Mouse (Mus musculus) 3T3-L1 (cell line): Measurements from ENCODE around the gene Ppil3.

Experiments used
- DNase-seq: peaks from one replicate; pipeline ENCODE4 v3.0.0-alpha.2; 2015; ENCODE audit warnings: low read depth, low spot score

The Ppil3 gene

GRCm38 (mm10) chr1:58445143-58445722 lies at the start of gene Ppil3, which contains the start of gene Nif3l1:
TSS of gene Ppil3 (minus strand) at chr1:58445486.
TSS of gene Nif3l1 (plus strand) at chr1:58445151.
- DNase-seq, result peak; percentile 96

- DNase-seq, result no peak
These were observed 37.4 kb upstream of the Ppil3 start for GRCm38 (mm10) chr1:58482647-58483046.

GRCm38 (mm10) chr1:58475662-58476061 lies 30.4 kb upstream of the Ppil3 start:
- no peak for DNase-seq

- no peak for DNase-seq
These were observed 20.3 kb upstream of the Ppil3 start for GRCm38 (mm10) chr1:58465561-58465960.

GRCm38 (mm10) chr1:58465042-58465441 lies 19.8 kb upstream of the Ppil3 start:
- DNase-seq, result no peak

- DNase-seq, result no peak
These were observed 18.6 kb upstream of the Ppil3 start for GRCm38 (mm10) chr1:58463935-58464334.

- DNase-seq, result peak; percentile 68
These were observed 15.3 kb upstream of the Ppil3 start for GRCm38 (mm10) chr1:58460566-58460965.

- no peak for DNase-seq
These were observed 13.6 kb upstream of the Ppil3 start for GRCm38 (mm10) chr1:58458867-58459266.

GRCm38 (mm10) chr1:58458175-58458574 lies 12.9 kb upstream of the Ppil3 start:
- no peak for DNase-seq

- DNase-seq, result no peak
These were observed 9.0 kb upstream of the Ppil3 start for GRCm38 (mm10) chr1:58454316-58454715.

GRCm38 (mm10) chr1:58448396-58448795 lies 3.1 kb upstream of the Ppil3 start:
- DNase-seq, result peak; percentile 19

- no peak for DNase-seq
These were observed 2.5 kb upstream of the Ppil3 start for GRCm38 (mm10) chr1:58447766-58448165.

- DNase-seq, result no peak
These were observed 575 bp upstream of the Ppil3 start for GRCm38 (mm10) chr1:58445861-58446260.

- peak; percentile 41 for DNase-seq
These were observed 595 bp downstream of the Ppil3 start for GRCm38 (mm10) chr1:58444691-58445090.

GRCm38 (mm10) chr1:58424551-58424950 lies 20.7 kb downstream of the Ppil3 start:
- DNase-seq, result no peak

- DNase-seq, result peak; percentile 96
These were observed 21.7 kb downstream of the Ppil3 start, which contains the start of gene Clk1 for GRCm38 (mm10) chr1:58423371-58424248. TSS of gene Clk1 (minus strand) at chr1:58424066.

GRCm38 (mm10) chr1:58422879-58423278 lies 22.4 kb downstream of the Ppil3 start:
- DNase-seq, result peak; percentile 86

GRCm38 (mm10) chr1:58420961-58421360 lies 24.3 kb downstream of the Ppil3 start:
- DNase-seq, result peak; percentile 55

GRCm38 (mm10) chr1:58420032-58420431 lies 25.3 kb downstream of the Ppil3 start:
- DNase-seq, result no peak

- DNase-seq, result no peak
These were observed 29.2 kb downstream of the Ppil3 start for GRCm38 (mm10) chr1:58416048-58416447.

- DNase-seq, result peak; percentile 54
These were observed 29.8 kb downstream of the Ppil3 start for GRCm38 (mm10) chr1:58415442-58415841.

GRCm38 (mm10) chr1:58410776-58411175 lies 34.5 kb downstream of the Ppil3 start:
- DNase-seq, result no peak

GRCm38 (mm10) chr1:58410198-58410588 lies 35.1 kb downstream of the Ppil3 start:
- no peak for DNase-seq
